Mouse (Mus musculus): ENCODE measurements around the gene Vamp2.

Gene Vamp2

GRCm38 (mm10) chr11:69088103-69088855 lies at the start of gene Vamp2:
TSS of gene Vamp2 (plus strand) at chr11:69088490.
- DNase-seq (ENCODE audit: extremely low read depth, low read depth): no peak

- peak; percentile 90 for DNase-seq (ENCODE audit: extremely low read depth, low read depth)
Observed at GRCm38 (mm10) chr11:69045531-69046394, 42.5 kb upstream of the Vamp2 start, which contains the start of gene Aurkb. TSS of gene Aurkb (plus strand) at chr11:69045647.

GRCm38 (mm10) chr11:69046395-69046774 lies 41.9 kb upstream of the Vamp2 start:
- peak; percentile 11 for DNase-seq (ENCODE audit: extremely low read depth, low read depth)

- DNase-seq (ENCODE audit: extremely low read depth, low read depth): no peak
Observed at GRCm38 (mm10) chr11:69047592-69047991, 40.7 kb upstream of the Vamp2 start.

- DNase-seq (ENCODE audit: extremely low read depth, low read depth): no peak
Observed at GRCm38 (mm10) chr11:69048151-69048550, 40.1 kb upstream of the Vamp2 start.

- no peak for DNase-seq (ENCODE audit: extremely low read depth, low read depth)
Observed at GRCm38 (mm10) chr11:69050748-69051147, 37.5 kb upstream of the Vamp2 start.

- DNase-seq (ENCODE audit: extremely low read depth, low read depth): no peak
Observed at GRCm38 (mm10) chr11:69051771-69052170, 36.5 kb upstream of the Vamp2 start.

GRCm38 (mm10) chr11:69052824-69053421 lies 35.4 kb upstream of the Vamp2 start:
- DNase-seq (ENCODE audit: extremely low read depth, low read depth): no peak

GRCm38 (mm10) chr11:69053848-69054247 lies 34.4 kb upstream of the Vamp2 start:
- no peak for DNase-seq (ENCODE audit: extremely low read depth, low read depth)

- DNase-seq (ENCODE audit: extremely low read depth, low read depth): no peak
Observed at GRCm38 (mm10) chr11:69058265-69058664, 30.0 kb upstream of the Vamp2 start.

- no peak for DNase-seq (ENCODE audit: extremely low read depth, low read depth)
Observed at GRCm38 (mm10) chr11:69058729-69059356, 29.4 kb upstream of the Vamp2 start.

- DNase-seq (ENCODE audit: extremely low read depth, low read depth): peak; percentile 97
Observed at GRCm38 (mm10) chr11:69059357-69059974, 28.8 kb upstream of the Vamp2 start, which contains the start of gene Borcs6. TSS of gene Borcs6 (plus strand) at chr11:69059717.

- peak; percentile 21 for DNase-seq (ENCODE audit: extremely low read depth, low read depth)
Observed at GRCm38 (mm10) chr11:69059975-69060411, 28.3 kb upstream of the Vamp2 start.

- peak; percentile 71 for DNase-seq (ENCODE audit: extremely low read depth, low read depth)
Observed at GRCm38 (mm10) chr11:69060448-69061254, 27.6 kb upstream of the Vamp2 start.

- peak; percentile 27 for DNase-seq (ENCODE audit: extremely low read depth, low read depth)
Observed at GRCm38 (mm10) chr11:69061255-69061912, 26.9 kb upstream of the Vamp2 start.

GRCm38 (mm10) chr11:69062194-69062760 lies 26.0 kb upstream of the Vamp2 start:
- no peak for DNase-seq (ENCODE audit: extremely low read depth, low read depth)

GRCm38 (mm10) chr11:69062761-69063224 lies 25.5 kb upstream of the Vamp2 start:
- DNase-seq (ENCODE audit: extremely low read depth, low read depth): peak; percentile 91

- peak; percentile 69 for DNase-seq (ENCODE audit: extremely low read depth, low read depth)
Observed at GRCm38 (mm10) chr11:69063413-69064201, 24.7 kb upstream of the Vamp2 start.

Data from MEL-GATA-1-ER (cell line).